Mouse (Mus musculus) central nervous system, embryonic 18 days (tissue): ENCODE results near the gene 3830406C13Rik. TPM values are rescaled to one million over a fixed set of nuclear protein-coding genes. Genes with fewer than 3 reads are reported as not detected.

ENCODE experiments used
- polyA plus RNA-seq: library from polyadenylated mRNA; depleted of rRNA; stranded (reverse); fragments of >200 nt; gene quantifications from 2 replicates; pipeline ENCODE4 v1.2.3, GENCODE M21; 2012; rRNA removed

3830406C13Rik gene
- 26.6 and 27.5 TPM in 2 replicates for polyA plus RNA-seq

DNA sequence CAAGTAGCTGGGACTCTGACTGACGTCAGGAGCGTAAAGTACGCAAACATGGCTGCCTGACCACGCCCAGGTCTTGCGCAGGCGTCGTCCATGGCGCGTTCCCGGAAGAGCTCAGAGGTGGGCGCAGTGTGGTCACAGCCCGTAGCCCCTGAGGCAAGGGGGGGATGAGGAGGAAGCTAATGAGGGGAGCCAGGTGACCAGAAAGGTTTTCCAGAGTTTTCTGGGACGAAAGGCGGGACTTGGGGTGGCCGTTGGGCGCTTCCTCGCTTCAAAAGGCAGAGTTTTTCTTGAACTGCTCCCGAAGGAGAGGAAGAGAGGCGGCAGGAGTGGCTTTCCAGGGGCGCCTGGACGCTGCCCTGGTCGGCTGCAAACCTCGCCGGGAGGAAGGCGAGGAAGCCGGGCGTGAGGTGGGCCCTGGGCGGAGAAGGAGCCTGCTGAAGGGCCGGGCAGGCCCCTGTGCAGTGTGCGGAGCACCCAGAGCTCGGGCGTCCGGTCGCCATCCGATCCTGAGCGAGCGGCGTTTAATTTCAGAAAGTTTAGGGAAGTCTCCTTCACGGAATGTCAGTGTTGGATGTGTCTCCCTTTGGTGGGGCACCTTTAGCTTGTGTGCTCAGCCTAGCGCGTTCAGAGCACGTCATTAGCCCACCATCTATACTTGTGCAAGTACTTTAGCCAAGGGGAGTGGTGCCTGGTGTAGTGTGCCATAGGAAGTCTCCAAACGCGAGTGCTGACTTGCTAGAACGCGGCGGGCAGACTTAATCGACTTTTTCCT, at the start of gene 3830406C13Rik:
Gene 3830406C13Rik, plus strand, starts transcription at position 33 of the 772 bp plus-strand sequence.

DNA sequence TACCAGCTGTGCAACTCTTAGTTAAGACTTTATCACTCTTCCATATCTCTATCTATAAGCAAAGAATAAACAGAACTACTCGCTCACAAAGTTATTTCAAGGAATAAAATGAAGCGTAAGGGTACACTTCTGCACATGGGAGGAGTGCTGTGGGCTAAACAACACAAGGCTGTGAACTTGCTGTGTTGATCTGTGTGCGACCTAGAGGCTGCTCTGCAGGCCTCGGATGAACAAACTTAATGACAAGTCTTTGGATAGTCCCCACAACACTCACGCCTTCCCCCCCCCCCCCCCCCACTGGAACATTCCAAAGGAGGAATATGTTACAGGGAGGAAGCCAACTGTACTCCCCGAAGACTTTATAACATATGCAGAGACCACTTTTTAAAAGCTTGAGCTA, 332 bp upstream of the 3830406C13Rik start, which contains the start of gene Gm49355:
Gene Gm49355, plus strand, starts transcription at position 336 of the 400 bp plus-strand sequence.

DNA sequence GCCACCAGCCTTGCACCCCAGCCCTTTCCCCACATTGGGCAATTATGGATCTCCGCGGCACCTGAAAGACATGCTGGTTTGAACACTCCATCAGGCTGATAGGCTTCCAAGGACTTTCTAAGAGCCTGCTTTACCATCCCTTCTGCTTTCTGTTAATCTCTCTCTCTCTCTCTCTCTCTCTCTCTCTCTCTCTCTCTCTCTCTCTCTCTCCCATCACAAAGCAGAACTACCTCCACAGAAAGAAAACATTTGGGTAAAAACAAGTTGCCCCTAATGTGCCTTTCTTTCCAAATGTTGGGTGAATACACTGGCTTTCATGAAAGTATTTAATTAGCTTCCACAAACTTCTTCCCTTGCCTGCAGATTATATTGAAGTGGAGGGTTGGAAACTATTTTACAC, 64.1 kb downstream of the 3830406C13Rik start, which contains the start of gene Fezf2:
Gene Fezf2, minus strand, starts transcription at position 101 of the 400 bp plus-strand sequence.

Other genes with a start within 250 kb of the 3830406C13Rik start
- 0.22 and 0.24 TPM in 2 replicates for gene Gm49355, start 197 bp upstream of the 3830406C13Rik start, polyA plus RNA-seq
- 46.7 and 47.6 TPM in 2 replicates for gene Fezf2, start 64.0 kb downstream of the 3830406C13Rik start, polyA plus RNA-seq